Mouse (Mus musculus) neural tube, embryonic 11.5 days (tissue): Measurements from ENCODE around the gene Cep95. TPM values are rescaled to one million over a fixed set of nuclear protein-coding genes. Genes with fewer than 3 reads are reported as not detected.

ENCODE experiments used
- ATAC-seq: fragments of 200-750 bp; cut with Nextera tagmentation; 2 replicates; pipeline ENCODE4 v1.8.0; 2017; ENCODE audit warnings: moderate number of reproducible peaks, mild to moderate bottlenecking, moderate TSS enrichment, moderate library complexity; ENCODE audit not compliant: insufficient read depth, low FRiP score, low TSS enrichment
- DNase-seq: peaks from one replicate; pipeline ENCODE4 v3.0.0-alpha.2; 2015; ENCODE audit warnings: low spot score
- H3K27ac ChIP-seq: fragments of 300-500 bp; sonication (generic); 2 replicates; pipeline ENCODE4 v1.5.1; 2014; ENCODE audit warnings: low read depth, mild to moderate bottlenecking, low read length
- H3K27me3 ChIP-seq: fragments of 300-500 bp; sonication (generic); 2 replicates; pipeline ENCODE4 v1.6.1; 2014; ENCODE audit warnings: mild to moderate bottlenecking, low read length, mixed read lengths; ENCODE audit not compliant: control insufficient read depth, insufficient read depth
- H3K36me3 ChIP-seq: fragments of 300-500 bp; sonication (generic); 2 replicates; pipeline ENCODE4 v1.6.1; 2014; ENCODE audit warnings: mild to moderate bottlenecking, low read length, moderate library complexity, mixed read lengths; ENCODE audit not compliant: control insufficient read depth, insufficient read depth
- H3K4me1 ChIP-seq: fragments of 300-500 bp; sonication (generic); 2 replicates; pipeline ENCODE4 v1.6.1; 2014; ENCODE audit warnings: low read length, mixed read lengths; ENCODE audit not compliant: control insufficient read depth, insufficient read depth
- H3K4me2 ChIP-seq: fragments of 300-500 bp; sonication (generic); 2 replicates; pipeline ENCODE4 v1.6.1; 2014; ENCODE audit warnings: low read depth, mild to moderate bottlenecking, moderate library complexity
- H3K4me3 ChIP-seq: fragments of 300-500 bp; sonication (generic); 2 replicates; pipeline ENCODE4 v1.5.1; 2014; ENCODE audit warnings: low read depth, low read length
- H3K9ac ChIP-seq: fragments of 300-500 bp; sonication (generic); 2 replicates; pipeline ENCODE4 v1.6.1; 2014; ENCODE audit warnings: mild to moderate bottlenecking, low read length
- H3K9me3 ChIP-seq: fragments of 300-500 bp; sonication (generic); 2 replicates; pipeline ENCODE4 v1.6.1; 2016; ENCODE audit warnings: low read length; ENCODE audit not compliant: control insufficient read depth
- WGBS: fragments of 180-500 bp; shearing (Covaris S2); extraction: QIAGEN DNeasy Blood & Tissue Kit; methylation state at CpG from one replicate; pipeline ENCODE4 v1.1.7; 2014; 5-methylcytosine and 5-hydroxymethylcytosine counted together
- polyA plus RNA-seq: library from polyadenylated mRNA; unstranded; fragments of >200 nt; fragmentation: Nextera tagmentation; extraction: Ambion mirVana; gene quantifications from 2 replicates; pipeline ENCODE4 v1.2.1, GENCODE M21; 2014

The Cep95 gene
- polyA plus RNA-seq, 1 experiment from 2014 or later: 19.0 TPM

- Histone ChIP-seq H3K36me3 (peaks cover 16% of the 10 kb centered on the region), H3K4me3 (no peak overlapping the region), H3K27ac (no peak overlapping the region), H3K9me3 (no peaks in the 10 kb centered on the region), H3K27me3 (no peaks in the 10 kb centered on the region), H3K9ac (no peak overlapping the region), H3K4me2 (no peak overlapping the region), H3K4me1 (no peaks in the 10 kb centered on the region)
- WGBS: 92% methylated on average over 2 of the region's 2 CpGs
- DNase-seq: no peak
- no peak for ATAC-seq
Measured at GRCm38 (mm10) chr11:106815331-106815730, 26.3 kb downstream of the Cep95 start.

DNA sequence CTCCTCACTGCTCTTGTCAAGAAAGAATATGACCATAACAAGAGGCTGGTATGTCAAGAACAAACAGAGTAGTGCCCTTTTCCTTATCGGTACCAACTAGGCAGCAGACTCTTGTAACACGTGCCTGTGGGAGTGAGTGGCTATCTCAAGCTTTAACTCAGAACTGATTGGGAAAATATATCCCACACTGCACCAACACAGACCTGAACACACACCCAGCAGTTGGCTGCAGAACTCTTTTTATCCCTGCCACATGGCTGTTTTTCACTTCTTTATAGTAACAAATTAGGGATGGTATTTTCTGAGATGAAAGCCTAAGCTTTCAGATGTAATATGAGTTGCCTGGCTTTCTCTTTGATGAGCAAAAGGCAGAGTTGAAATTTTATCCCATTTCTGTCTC is 26.7 kb downstream of the Cep95 start:
- no peak overlapping the region for H3K4me3 ChIP-seq
- DNase-seq (no peak), ATAC-seq (no peak)
- no peak overlapping the region for H3K27ac ChIP-seq
- 98% methylated on average over 2 of the region's 2 CpGs for WGBS
- peaks cover 16% of the 10 kb centered on the region for H3K36me3 ChIP-seq
- H3K9me3 ChIP-seq: no peaks in the 10 kb centered on the region
- no peaks in the 10 kb centered on the region for H3K4me1 ChIP-seq
- H3K9ac ChIP-seq: no peak overlapping the region
- H3K4me2 ChIP-seq: no peak overlapping the region
- no peaks in the 10 kb centered on the region for H3K27me3 ChIP-seq

GRCm38 (mm10) chr11:106816316-106816715 is 27.3 kb downstream of the Cep95 start:
- 84% methylated on average over 7 of the region's 7 CpGs for WGBS
- H3K9me3 ChIP-seq: no peaks in the 10 kb centered on the region
- H3K36me3 ChIP-seq: peaks cover 18% of the 10 kb centered on the region
- DNase-seq (no peak), ATAC-seq (no peak)
- no peaks in the 10 kb centered on the region for H3K4me1 ChIP-seq
- no peaks in the 10 kb centered on the region for H3K27me3 ChIP-seq
- no peak overlapping the region for H3K4me2 ChIP-seq
- H3K9ac ChIP-seq: no peak overlapping the region
- no peak overlapping the region for H3K27ac ChIP-seq
- H3K4me3 ChIP-seq: no peak overlapping the region

DNA sequence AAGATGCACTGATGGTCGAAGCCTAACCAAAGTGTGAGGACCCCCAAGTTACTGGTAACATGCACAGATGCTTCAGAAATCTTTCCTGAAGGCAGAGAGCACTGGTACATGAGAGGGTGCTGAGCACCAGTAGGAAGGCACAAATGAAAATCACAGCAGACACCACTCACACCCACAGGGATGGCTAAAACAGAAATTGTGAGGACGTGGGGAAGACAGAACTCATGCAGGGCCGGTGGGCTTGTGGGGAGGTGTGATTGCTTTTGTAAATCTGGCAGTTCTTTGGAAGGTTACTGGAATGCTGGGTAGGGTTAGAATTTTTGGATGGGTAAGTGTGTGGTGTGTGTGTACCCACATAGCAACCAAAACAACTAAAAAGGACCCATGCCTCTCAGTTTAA is 28.1 kb downstream of the Cep95 start:
- ATAC-seq (no peak), DNase-seq (no peak)
- H3K36me3 ChIP-seq: peaks cover 18% of the 10 kb centered on the region
- H3K4me2 ChIP-seq: no peak overlapping the region
- no peaks in the 10 kb centered on the region for H3K4me1 ChIP-seq
- H3K9me3 ChIP-seq: no peaks in the 10 kb centered on the region
- WGBS: 90% methylated on average over 3 of the region's 3 CpGs
- no peaks in the 10 kb centered on the region for H3K27me3 ChIP-seq
- H3K9ac ChIP-seq: no peak overlapping the region
- H3K27ac ChIP-seq: no peak overlapping the region
- no peak overlapping the region for H3K4me3 ChIP-seq

- no peaks in the 10 kb centered on the region for H3K9me3 ChIP-seq
Measured at GRCm38 (mm10) chr11:106817808-106818207, 28.8 kb downstream of the Cep95 start.

GRCm38 (mm10) chr11:106818341-106818740 is 29.3 kb downstream of the Cep95 start:
- Histone ChIP-seq H3K4me1 (no peaks in the 10 kb centered on the region), H3K36me3 (peaks cover 18% of the 10 kb centered on the region), H3K4me2 (no peak overlapping the region), H3K27me3 (no peaks in the 10 kb centered on the region), H3K27ac (no peak overlapping the region), H3K9me3 (no peaks in the 10 kb centered on the region), H3K9ac (no peak overlapping the region), H3K4me3 (no peak overlapping the region)
- no peak for DNase-seq
- no peak for ATAC-seq
- 93% methylated on average over 9 of the region's 9 CpGs for WGBS

More at GRCm38 (mm10) chr11:106817808-106818207, 28.8 kb downstream of the Cep95 start:
- Histone ChIP-seq H3K4me2 (no peak overlapping the region), H3K9ac (no peak overlapping the region), H3K27me3 (no peaks in the 10 kb centered on the region), H3K36me3 (peaks cover 18% of the 10 kb centered on the region), H3K4me1 (no peaks in the 10 kb centered on the region), H3K4me3 (no peak overlapping the region), H3K27ac (no peak overlapping the region)
- no peak for DNase-seq
- WGBS: 95% methylated on average over 6 of the region's 6 CpGs
- no peak for ATAC-seq

DNA sequence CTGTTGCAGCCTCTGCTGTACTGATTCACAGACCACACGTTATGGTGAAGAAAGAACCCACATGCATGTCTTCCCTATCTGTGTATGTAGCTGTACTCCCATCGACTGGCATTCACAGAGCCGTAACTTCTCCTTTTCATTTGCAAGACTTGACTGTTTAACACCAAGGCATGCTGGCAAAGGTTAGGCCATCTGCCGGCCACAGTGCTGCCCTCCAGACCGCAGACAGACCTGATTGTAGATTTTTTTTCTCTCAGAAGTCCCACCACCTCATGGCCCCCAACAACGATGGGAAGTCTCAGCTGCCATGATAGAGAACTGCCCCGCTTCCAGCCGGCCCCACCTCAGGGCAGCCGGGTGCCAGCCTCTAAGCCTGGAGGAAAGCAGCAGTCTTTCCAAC is 30.5 kb downstream of the Cep95 start:
- Histone ChIP-seq H3K9me3 (no peaks in the 10 kb centered on the region), H3K4me3 (no peak overlapping the region), H3K9ac (no peak overlapping the region), H3K27ac (no peak overlapping the region), H3K36me3 (peaks cover 21% of the 10 kb centered on the region), H3K4me2 (no peak overlapping the region), H3K4me1 (no peaks in the 10 kb centered on the region), H3K27me3 (no peaks in the 10 kb centered on the region)
- no peak for DNase-seq
- 87% methylated on average over 9 of the region's 9 CpGs for WGBS
- no peak for ATAC-seq

GRCm38 (mm10) chr11:106820252-106820651 is 31.2 kb downstream of the Cep95 start:
- WGBS: 72% methylated on average over 6 of the region's 6 CpGs
- H3K27me3 ChIP-seq: no peaks in the 10 kb centered on the region
- no peak overlapping the region for H3K4me3 ChIP-seq
- no peak for ATAC-seq
- no peak overlapping the region for H3K9ac ChIP-seq
- no peak overlapping the region for H3K4me2 ChIP-seq
- H3K9me3 ChIP-seq: no peaks in the 10 kb centered on the region
- no peak for DNase-seq
- peaks cover 15% of the 10 kb centered on the region for H3K36me3 ChIP-seq
- no peaks in the 10 kb centered on the region for H3K4me1 ChIP-seq
- H3K27ac ChIP-seq: no peak overlapping the region

DNA sequence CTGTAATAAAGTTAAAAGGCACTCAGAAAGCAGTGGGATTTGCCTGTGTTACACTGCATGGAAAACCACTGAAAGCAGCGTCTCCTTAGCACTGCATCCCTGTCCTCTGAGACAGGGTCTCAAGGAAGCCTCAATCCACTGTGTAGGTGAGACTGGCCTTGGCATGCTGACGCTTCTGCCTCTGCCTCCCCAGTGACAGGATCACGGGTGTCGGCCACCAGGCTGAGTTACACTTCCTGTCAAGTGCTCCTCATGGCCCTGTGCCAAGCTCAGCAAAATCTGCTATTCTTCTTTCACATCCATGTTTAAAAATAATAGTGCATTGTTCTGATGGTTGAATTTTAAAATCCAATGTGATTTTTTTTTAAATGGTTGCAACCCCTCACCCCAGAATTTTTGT is 31.9 kb downstream of the Cep95 start:
- Histone ChIP-seq H3K4me1 (no peaks in the 10 kb centered on the region), H3K36me3 (peaks cover 12% of the 10 kb centered on the region), H3K27ac (no peak overlapping the region), H3K9me3 (no peaks in the 10 kb centered on the region), H3K4me2 (no peak overlapping the region), H3K4me3 (no peak overlapping the region), H3K9ac (no peak overlapping the region), H3K27me3 (no peaks in the 10 kb centered on the region)
- 82% methylated on average over 4 of the region's 4 CpGs for WGBS
- ATAC-seq (no peak), DNase-seq (no peak)
